Comparison of ENCODE assay signal across 22 mouse cellular contexts in the genomic region with DNA sequence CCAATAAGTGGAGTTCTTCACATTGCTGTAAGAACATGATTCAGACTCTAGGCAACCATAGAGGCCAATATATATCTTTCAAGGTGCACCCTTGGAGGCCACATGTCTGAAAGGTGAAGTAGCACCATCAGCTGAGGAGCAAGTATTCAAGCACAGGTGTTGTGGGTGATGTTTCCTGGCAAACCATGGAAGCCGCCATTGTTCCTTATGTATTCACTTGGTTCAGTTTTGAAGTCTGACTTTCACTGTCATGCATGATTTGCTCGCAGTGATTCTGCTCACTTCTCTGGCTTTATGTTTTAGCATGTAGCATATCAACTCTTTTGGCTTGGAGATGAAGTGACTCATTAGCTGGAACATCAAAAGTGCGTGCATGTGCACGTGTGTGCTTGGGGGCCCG. TPM values are rescaled to one million over a fixed set of nuclear protein-coding genes. Genes with fewer than 3 reads are reported as not detected.
DNase-seq lines count a peak whose midpoint lies in the region; TF ChIP-seq lines count a peak whose summit lies in the region.
"Had no signal": no experiment of that assay in that cellular context is flagged by ENCODE, and none has a peak within 500 bp of the region (broad histone marks: within the 10 kb centered on the region; RNA-seq: fewer than 3 reads in every experiment).

No protein-coding gene starts in this region.

- TF ChIP-seq CTCF in lung, adult 2 months (IDR thresholded peaks at IDR 0.05; ENCODE audit: insufficient read depth, low read length), result no peak

- peak; percentile 24 for DNase-seq in lung, postnatal 36 days
- no peak for DNase-seq in lung, adult 2 months
- DNase-seq in B cell, adult 2 months, result peak; percentile 53 to 56
- DNase-seq in thymus, postnatal 10 days (ENCODE audit: low spot score in 2 of 2), result peak; percentile 13 to 31
- peak; percentile 10 to 32 for DNase-seq in thymus, postnatal 36 days
- no peak for DNase-seq in neural tube, embryonic 10.5 days (ENCODE audit: extremely low spot score, low spot score)
- no peak for DNase-seq in adrenal gland, postnatal 36 days
- DNase-seq: adrenal gland, adult 2 months; adrenal gland, postnatal 14 days; cerebellum, adult 11-12 months; cerebellum, adult 8-10 months; cerebellum, postnatal 10 days; cerebellum, postnatal 36 days; embryo, embryonic 11 days; gastrocnemius, postnatal 10 days had no signal

- no peak for TF ChIP-seq POLR2A in lung, adult 2 months (IDR thresholded peaks at IDR 0.05; ENCODE audit: borderline replicate concordance, extremely low read depth, low read depth, low read length)

- H3K4me3 ChIP-seq in lung, adult 2 months (replicated peaks; ENCODE audit: extremely low read depth, low read depth, low read length), result no peak overlapping the region
- H3K4me3 ChIP-seq: embryonic facial prominence, embryonic 10.5 days; embryonic facial prominence, embryonic 13.5 days; erythroblast, embryonic 14.5 days; forebrain, embryonic 12.5 days; forebrain, embryonic 15.5 days; hindbrain, embryonic 12.5 days; hindbrain, embryonic 15.5 days had no signal

- WGBS in lung, adult 2 months, result 93% methylated on average over 5 of the region's 5 CpGs

- H3K4me1 ChIP-seq in lung, adult 2 months (ENCODE audit: control insufficient read depth, insufficient read depth, low read length), result peaks cover 2% of the 10 kb centered on the region
- H3K4me1 ChIP-seq: embryonic facial prominence, embryonic 10.5 days; forebrain, embryonic 15.5 days; hindbrain, embryonic 12.5 days; hindbrain, embryonic 15.5 days had no signal

RNA-seq across cellular contexts. Expression of a gene that starts 56.8 kb away (rescaled TPM):
- polyA plus RNA-seq in lung, adult 2 months (2012; rRNA removed), result 4.5 and 5.2 TPM in 2 replicates
- 10 to 100 TPM; 19.0 to 22.9 TPM for total RNA-seq in adrenal gland, postnatal 36 days (2021)

RNA-seq across cellular contexts. Expression of a gene that starts 56.9 kb away (rescaled TPM):
- 25.1 and 34.9 TPM in 2 replicates for polyA plus RNA-seq in lung, adult 2 months (2012; rRNA removed)
- 10 to 100 TPM; 80.9 to 94.7 TPM for total RNA-seq in adrenal gland, postnatal 36 days (2021)

Comparison
In these comparisons a context has a peak if more than half of its experiments do, and no peak if none do; other contexts are left out.
1. DNase-seq: peak in lung, postnatal 36 days (single experiment), B cell, adult 2 months (2 of 2), thymus, postnatal 10 days (2 of 2) and thymus, postnatal 36 days (2 of 2); none in lung, adult 2 months (single experiment), neural tube, embryonic 10.5 days (single experiment) and adrenal gland, postnatal 36 days (0 of 2).